ENCODE assay signal across 13 mouse cellular contexts in genomic region chr11:116099462-116099861, GRCm38 (mm10). TPM values are rescaled to one million over a fixed set of nuclear protein-coding genes. Genes with fewer than 3 reads are reported as not detected.
DNase-seq lines count a peak whose midpoint lies in the region; ATAC-seq and TF ChIP-seq lines count a peak whose summit lies in the region.
"Had no signal": no experiment of that assay in that cellular context is flagged by ENCODE, and none has a peak within 500 bp of the region (broad histone marks: within the 10 kb centered on the region; RNA-seq: fewer than 3 reads in every experiment).

No protein-coding gene starts in this region.

- 78% methylated on average over 6 of the region's 6 CpGs for WGBS in kidney, embryonic 15.5 days

- peak; percentile 89 for DNase-seq in heart, adult 11 months
- DNase-seq in heart, postnatal 10 days = no peak
- DNase-seq in kidney, adult 18-20 months = no peak
- no peak for DNase-seq in testis, postnatal 10 days (ENCODE audit: low spot score)
- DNase-seq in frontal cortex, postnatal 10 days (ENCODE audit: low spot score in 2 of 2) = no peak
- DNase-seq: cerebellum, adult 11 months; layer of hippocampus, adult 9-11 months; left cerebral cortex, postnatal 4 days had no signal

- intact Hi-C loops in heart, postnatal 10 days (cut with DNase I) = no loop called here

- no peaks in the 10 kb centered on the region for H3K27me3 ChIP-seq in kidney, embryonic 15.5 days
- H3K27me3 ChIP-seq in testis, adult 2 months (ENCODE audit: control insufficient read depth, insufficient read depth, low read length) = no peaks in the 10 kb centered on the region
- H3K27me3 ChIP-seq: midbrain, embryonic 13.5 days had no signal

- ATAC-seq in kidney, embryonic 15.5 days (replicated peaks; ENCODE audit: low FRiP score) = no peak
- ATAC-seq in erythroblast, adult 5-6 weeks (replicated peaks; ENCODE audit: low FRiP score, poor library complexity, severe bottlenecking) = no peak
- ATAC-seq: inflammation-experienced regulatory T-cells, adult 6 months; midbrain, embryonic 13.5 days had no signal

- no peaks in the 10 kb centered on the region for H3K36me3 ChIP-seq in kidney, embryonic 15.5 days
- no peaks in the 10 kb centered on the region for H3K36me3 ChIP-seq in testis, adult 2 months (ENCODE audit: control insufficient read depth, insufficient read depth, low read length)
- H3K36me3 ChIP-seq: midbrain, embryonic 13.5 days had no signal

- peak overlapping the region; percentile 40 for H3K4me2 ChIP-seq in kidney, embryonic 15.5 days
- H3K4me2 ChIP-seq: midbrain, embryonic 13.5 days had no signal

- H3K9ac ChIP-seq in kidney, embryonic 15.5 days = no peak overlapping the region
- H3K9ac ChIP-seq: midbrain, embryonic 13.5 days had no signal

- H3K4me3 ChIP-seq in kidney, embryonic 15.5 days (replicated peaks) = peak overlapping the region; percentile 11; the same call in 1 of the 2 replicates
- no peak overlapping the region for H3K4me3 ChIP-seq in testis, adult 2 months (ENCODE audit: control insufficient read depth, low read depth, low read length)
- H3K4me3 ChIP-seq: midbrain, embryonic 13.5 days had no signal

- TF ChIP-seq CTCF in testis, adult 2 months (IDR thresholded peaks at IDR 0.05; ENCODE audit: control insufficient read depth, insufficient read depth, insufficient replicate concordance, low read depth, low read length) = no peak

- peak overlapping the region; percentile 96 for H3K27ac ChIP-seq in kidney, embryonic 15.5 days
- H3K27ac ChIP-seq in testis, adult 2 months (ENCODE audit: control insufficient read depth, insufficient read depth, low read depth, low read length) = peak overlapping the region; percentile 84
- H3K27ac ChIP-seq: midbrain, embryonic 13.5 days had no signal

- peaks cover 60% of the 10 kb centered on the region for H3K4me1 ChIP-seq in kidney, embryonic 15.5 days
- peaks cover 22% of the 10 kb centered on the region for H3K4me1 ChIP-seq in testis, adult 2 months (ENCODE audit: control insufficient read depth, insufficient read depth, low read length)

- TF ChIP-seq POLR2A in testis, adult 2 months (IDR thresholded peaks at IDR 0.05; ENCODE audit: control insufficient read depth, low read depth, low read length) = no peak

- no peaks in the 10 kb centered on the region; the same call in 1 of the 2 replicates for H3K9me3 ChIP-seq in kidney, embryonic 15.5 days (replicated peaks)
- H3K9me3 ChIP-seq: midbrain, embryonic 13.5 days had no signal

RNA-seq across cellular contexts. Expression of gene Wbp2, which starts 12.7 kb away (rescaled TPM):
- total RNA-seq in heart, postnatal 10 days (2021) = 10 to 100 TPM; 96.6 to 99.5 TPM
- polyA plus RNA-seq in kidney, embryonic 15.5 days (2015; fragmentation: Nextera tagmentation; extraction: Ambion mirVana) = 82.1 and 101 TPM in 2 replicates
- 253 and 269 TPM in 2 replicates for polyA plus RNA-seq in testis, adult 2 months (2012; rRNA removed)
- total RNA-seq in erythroblast, adult 5-6 weeks (2015; ENCODE audit: low replicate concordance) = 105 and 125 TPM in 2 replicates
- total RNA-seq in erythroblast, adult 5-6 weeks (2017; ENCODE audit: low replicate concordance) = 58.0 and 68.8 TPM in 2 replicates

RNA-seq across cellular contexts. Expression of gene Unc13d, which starts 21.7 kb away (rescaled TPM):
- total RNA-seq in heart, postnatal 10 days (2021) = 1 to 10 TPM in 1 of 2 experiments, under 1 TPM in 1; 0.52 to 1.0 TPM
- polyA plus RNA-seq in kidney, embryonic 15.5 days (2015; fragmentation: Nextera tagmentation; extraction: Ambion mirVana) = 1.3 and 1.5 TPM in 2 replicates
- 3.4 and 3.8 TPM in 2 replicates for polyA plus RNA-seq in testis, adult 2 months (2012; rRNA removed)
- 4.2 and 4.8 TPM in 2 replicates for total RNA-seq in erythroblast, adult 5-6 weeks (2015; ENCODE audit: low replicate concordance)
- 4.3 and 7.0 TPM in 2 replicates for total RNA-seq in erythroblast, adult 5-6 weeks (2017; ENCODE audit: low replicate concordance)

RNA-seq across cellular contexts. Expression of gene Trim47, which starts 27.5 kb away (rescaled TPM):
- total RNA-seq in heart, postnatal 10 days (2021) = 10 to 100 TPM; 43.3 to 49.7 TPM
- 21.4 and 24.6 TPM in 2 replicates for polyA plus RNA-seq in kidney, embryonic 15.5 days (2015; fragmentation: Nextera tagmentation; extraction: Ambion mirVana)
- 6.6 and 8.3 TPM in 2 replicates for polyA plus RNA-seq in testis, adult 2 months (2012; rRNA removed)
- total RNA-seq in erythroblast, adult 5-6 weeks (2015; ENCODE audit: low replicate concordance) = 1.0 and 2.5 TPM in 2 replicates
- 1.3 TPM in 1 of 2 replicates, not detected in the other for total RNA-seq in erythroblast, adult 5-6 weeks (2017; ENCODE audit: low replicate concordance)

RNA-seq across cellular contexts. Expression of gene Trim65, which starts 31.5 kb away (rescaled TPM):
- 1 to 10 TPM; 5.4 to 6.3 TPM for total RNA-seq in heart, postnatal 10 days (2021)
- polyA plus RNA-seq in kidney, embryonic 15.5 days (2015; fragmentation: Nextera tagmentation; extraction: Ambion mirVana) = 4.5 and 5.4 TPM in 2 replicates
- 0.57 and 0.63 TPM in 2 replicates for polyA plus RNA-seq in testis, adult 2 months (2012; rRNA removed)
- total RNA-seq in erythroblast, adult 5-6 weeks (2015; ENCODE audit: low replicate concordance) = 0.38 and 2.3 TPM in 2 replicates
- 0.28 and 3.3 TPM in 2 replicates for total RNA-seq in erythroblast, adult 5-6 weeks (2017; ENCODE audit: low replicate concordance)

RNA-seq across cellular contexts. Expression of gene Mrpl38, which starts 39.2 kb away (rescaled TPM):
- 10 to 100 TPM; 55.9 to 56.8 TPM for total RNA-seq in heart, postnatal 10 days (2021)
- polyA plus RNA-seq in kidney, embryonic 15.5 days (2015; fragmentation: Nextera tagmentation; extraction: Ambion mirVana) = 102 and 112 TPM in 2 replicates
- polyA plus RNA-seq in testis, adult 2 months (2012; rRNA removed) = 51.3 and 54.5 TPM in 2 replicates
- 10.0 and 19.8 TPM in 2 replicates for total RNA-seq in erythroblast, adult 5-6 weeks (2015; ENCODE audit: low replicate concordance)
- total RNA-seq in erythroblast, adult 5-6 weeks (2017; ENCODE audit: low replicate concordance) = 5.2 and 6.7 TPM in 2 replicates

Comparison
In these comparisons a context has a peak if more than half of its experiments do, and no peak if none do; other contexts are left out.
1. RNA of gene Trim47, which starts 27.5 kb away (total RNA-seq): 43.3 to 49.7 TPM in heart, postnatal 10 days; 1.0 to 2.5 TPM in erythroblast, adult 5-6 weeks; every median in the first group is over 10 times any median in the second.